Mouse (Mus musculus): Measurements from ENCODE around the gene Gm49345. TPM values are rescaled to one million over a fixed set of nuclear protein-coding genes. Genes with fewer than 3 reads are reported as not detected.

Gm49345 gene
- total RNA-seq (2023), result not detected

GRCm38 (mm10) chr13:67637294-67638007 lies at the start of gene Gm49345, which contains the start of gene Zfp729a:
Gene Gm49345, minus strand, starts transcription at chr13:67637769.
Gene Zfp729a, minus strand, starts transcription at chr13:67637791.

GRCm38 (mm10) chr13:67686971-67687370 lies 49.4 kb upstream of the Gm49345 start, which contains the start of gene Zfp738:
Gene Zfp738, minus strand, starts transcription at chr13:67687071.

GRCm38 (mm10) chr13:67609066-67609876 lies 28.3 kb downstream of the Gm49345 start, which contains the start of gene Zfp729b:
Gene Zfp729b, minus strand, starts transcription at chr13:67609707.

GRCm38 (mm10) chr13:67553730-67554129 lies 83.8 kb downstream of the Gm49345 start, which contains the start of gene Zfp748:
Gene Zfp748, minus strand, starts transcription at chr13:67553830.

Other genes starting within 250 kb of the Gm49345 start
- 9.7 TPM for gene Zfp429, start 237.9 kb downstream of the Gm49345 start, total RNA-seq (2023)
- 2.2 TPM for gene Zfp459, start 216.4 kb downstream of the Gm49345 start, total RNA-seq (2023)
- gene Zfp874a, start 186.1 kb downstream of the Gm49345 start, total RNA-seq (2023), result 10.8 TPM
- gene Zfp874b, start 153.5 kb downstream of the Gm49345 start, total RNA-seq (2023), result 31.5 TPM
- 10.8 TPM for gene Zfp58, start 137.2 kb downstream of the Gm49345 start, total RNA-seq (2023)
- gene Gm26965, start 111.6 kb downstream of the Gm49345 start, total RNA-seq (2023), result 1.1 TPM
- 17.1 TPM for gene Zfp87, start 111.6 kb downstream of the Gm49345 start, total RNA-seq (2023)
- 12.8 TPM for gene Zfp748, start 83.9 kb downstream of the Gm49345 start, total RNA-seq (2023)
- 13.0 TPM for gene Zfp729b, start 28.1 kb downstream of the Gm49345 start, total RNA-seq (2023)
- 14.7 TPM for gene Zfp729a, start within 50 bp of the Gm49345 start, total RNA-seq (2023)
- 7.8 TPM for gene Zfp738, start 49.3 kb upstream of the Gm49345 start, total RNA-seq (2023)
- 8.3 TPM for gene Zfp65, start 91.4 kb upstream of the Gm49345 start, total RNA-seq (2023)
- gene Zfp85, start 117.5 kb upstream of the Gm49345 start, total RNA-seq (2023), result 4.8 TPM
- 1.6 TPM for gene Zfp493, start 141.9 kb upstream of the Gm49345 start, total RNA-seq (2023)
- gene Zfp273, start 176.0 kb upstream of the Gm49345 start, total RNA-seq (2023), result 3.1 TPM
- gene Gm10037, start 193.3 kb upstream of the Gm49345 start, total RNA-seq (2023), result 1.2 TPM
- not detected for gene BC048507, start 225.6 kb upstream of the Gm49345 start, total RNA-seq (2023)